Mouse (Mus musculus) spleen, adult 12 weeks (tissue): ENCODE measurements around the gene Zmynd8.
A peak's percentile ranks its signal among the peaks of the same experiment; 100 is the strongest.

Source experiments
- DNase-seq: peaks from one replicate; pipeline ENCODE4 v3.0.0; 2022; ENCODE audit warnings: low spot score

The Zmynd8 gene

DNA sequence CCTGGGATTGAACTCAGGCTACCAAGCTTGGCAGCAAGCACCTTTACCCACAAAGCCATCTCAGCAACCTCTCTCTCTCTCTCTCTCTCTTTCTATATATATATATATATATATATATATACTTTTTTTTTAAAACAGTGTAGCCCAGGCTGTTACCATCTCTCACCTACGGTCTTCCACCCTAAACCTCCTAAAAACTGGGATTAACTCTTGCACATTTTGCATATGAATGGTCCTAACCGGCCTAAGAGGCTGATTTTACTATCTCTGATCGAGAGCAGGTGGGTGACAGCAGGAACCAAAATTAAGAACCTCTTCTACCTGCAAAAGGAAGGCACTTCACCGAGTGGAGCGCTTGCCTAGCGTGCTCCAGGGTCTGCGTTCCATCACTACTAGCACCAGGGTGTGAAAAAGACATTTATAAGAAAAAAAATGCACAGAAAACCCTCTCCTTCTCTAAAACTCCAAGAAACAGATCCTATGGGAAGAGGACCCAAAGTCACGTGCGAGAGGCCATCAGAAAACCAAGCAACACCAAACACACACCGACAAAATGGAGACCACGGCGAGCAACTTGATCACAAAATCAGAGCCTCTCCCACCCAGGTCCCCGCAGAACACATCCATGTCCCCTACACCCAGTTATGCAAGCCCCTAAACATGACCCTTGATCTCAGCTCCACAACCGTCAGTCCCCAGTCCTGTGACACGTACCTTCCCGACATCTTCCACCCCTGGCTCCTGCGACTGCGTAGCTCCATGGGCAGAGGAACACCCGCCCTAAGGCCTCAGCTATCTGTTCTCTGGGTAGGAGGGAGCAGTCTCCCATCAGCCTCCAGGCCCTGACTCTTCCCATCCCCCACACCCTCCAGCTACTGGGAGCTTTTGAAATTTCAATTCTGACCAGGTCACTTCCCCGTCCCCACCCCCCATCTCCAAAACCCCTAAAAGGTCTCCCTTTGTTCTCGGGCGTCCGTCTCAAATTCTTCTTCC is at the start of gene Zmynd8:
Gene Zmynd8 (minus strand): TSS at position 815 of the 993 bp plus-strand sequence.
- DNase-seq: no peak

DNA sequence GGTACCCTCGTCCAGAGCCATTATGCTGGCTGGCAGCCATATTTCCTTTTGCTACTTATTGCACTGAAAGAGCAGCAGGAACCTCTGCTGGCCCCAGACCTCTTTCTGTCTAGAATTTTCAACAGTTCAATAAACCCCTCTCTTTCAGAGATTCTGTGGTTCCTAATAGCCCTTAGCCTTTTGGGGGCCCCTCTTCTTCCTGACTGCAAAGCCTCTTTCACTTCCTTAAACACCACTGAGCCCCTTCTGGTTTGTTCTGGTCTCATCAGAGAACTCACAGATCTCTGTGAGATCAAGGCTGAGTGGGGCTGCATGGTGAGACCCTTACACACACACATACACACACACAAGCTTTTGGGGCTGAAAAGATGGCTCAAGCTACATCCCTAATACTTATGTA is 49.2 kb upstream of the Zmynd8 start:
- no peak for DNase-seq

DNA sequence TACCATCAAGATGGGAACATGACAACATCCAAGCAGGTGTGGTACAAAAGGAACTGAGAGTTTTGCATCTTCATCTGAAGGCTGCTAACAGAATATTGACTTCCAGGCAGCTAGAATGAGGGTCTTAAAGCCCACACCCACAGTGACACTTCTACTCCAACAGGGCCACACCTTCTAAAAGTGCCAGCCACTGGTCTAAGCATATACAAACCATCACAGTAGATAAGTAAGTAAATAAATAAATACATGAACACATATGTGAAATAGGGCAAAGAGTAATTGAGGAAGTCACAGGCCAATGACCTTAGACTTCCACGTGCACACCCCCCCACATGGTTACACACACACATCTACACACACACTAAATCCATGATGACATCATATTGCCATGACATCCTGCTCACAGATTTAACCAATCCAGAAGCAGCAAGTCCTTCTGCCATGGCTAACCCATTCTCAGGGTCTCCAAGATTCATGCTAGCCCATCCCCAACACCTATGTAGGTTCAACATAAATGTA is 47.3 kb upstream of the Zmynd8 start:
- no peak for DNase-seq

DNA sequence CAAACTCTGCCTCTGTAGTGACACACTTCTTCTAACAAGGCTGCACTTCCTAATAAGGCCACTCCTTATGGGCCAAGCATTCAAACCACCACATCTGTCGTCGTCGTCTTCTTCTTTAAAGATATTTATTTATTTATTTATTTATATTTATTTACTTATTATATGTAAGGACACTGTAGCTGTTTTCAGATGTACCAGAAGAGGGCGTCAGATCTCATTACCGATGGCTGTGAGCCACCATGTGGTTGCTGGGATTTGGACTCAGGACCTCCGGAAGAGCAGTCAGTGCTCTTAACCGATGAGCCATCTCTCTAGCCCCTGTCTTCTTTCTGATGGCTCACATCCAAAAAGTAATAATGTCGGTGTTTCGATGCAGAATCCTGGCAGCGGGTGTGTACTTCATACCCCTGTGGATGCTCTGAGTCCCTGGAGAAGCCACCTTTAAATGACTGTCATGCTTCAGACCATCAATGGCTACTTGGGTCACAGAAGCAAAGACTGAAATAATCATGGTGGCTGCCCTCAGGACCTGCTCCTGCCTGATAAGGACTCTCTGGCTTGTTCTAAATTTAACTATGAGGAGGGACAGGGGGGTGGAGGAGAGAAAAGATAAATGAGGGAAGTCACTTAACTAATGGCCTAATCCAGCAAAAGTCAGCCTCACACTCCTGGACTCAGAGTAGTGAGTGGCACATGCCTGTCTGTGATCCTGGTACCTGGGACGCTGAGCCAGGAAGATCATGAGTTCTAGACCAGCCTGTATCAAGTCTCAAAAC is 45.9 kb upstream of the Zmynd8 start:
- no peak for DNase-seq

DNA sequence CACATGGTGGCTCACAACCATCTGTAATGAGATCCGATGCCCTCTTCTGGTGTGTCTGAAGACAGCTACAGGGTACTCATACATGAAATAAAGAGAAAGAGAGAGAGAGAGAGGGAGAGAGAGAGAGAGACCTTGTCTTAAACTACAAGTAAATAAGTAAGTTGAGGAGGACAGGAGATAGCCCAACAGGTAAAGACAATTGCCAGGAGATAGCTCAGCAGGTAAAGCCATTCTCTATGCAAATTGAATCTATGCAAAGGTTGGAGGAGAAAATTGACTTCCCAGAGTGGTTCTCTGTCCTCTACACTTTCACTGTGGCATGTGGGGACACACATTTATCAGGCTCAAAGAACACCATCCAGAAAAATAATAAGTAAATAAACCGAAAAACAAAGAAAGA is 44.3 kb upstream of the Zmynd8 start:
- DNase-seq: no peak

DNA sequence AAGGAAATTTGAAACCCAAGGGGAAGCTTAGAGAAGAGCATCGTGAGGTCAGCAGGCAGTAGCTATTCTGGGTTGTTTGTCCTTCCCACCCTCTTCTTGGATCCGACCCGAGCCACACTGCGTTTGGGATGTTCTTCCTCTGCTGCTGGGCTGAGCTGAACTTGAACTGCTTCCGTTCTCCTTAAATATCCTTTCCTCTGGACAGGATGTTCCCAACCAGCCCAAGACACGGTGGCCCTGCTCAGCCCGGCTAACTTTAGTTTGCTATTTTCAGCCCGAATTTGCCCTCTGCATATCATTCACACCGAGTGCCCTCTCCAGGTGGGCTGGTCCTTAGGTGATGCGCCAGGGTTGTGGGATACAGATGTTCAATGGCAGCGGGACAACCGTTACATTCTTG is 37.3 kb upstream of the Zmynd8 start:
- no peak for DNase-seq

DNA sequence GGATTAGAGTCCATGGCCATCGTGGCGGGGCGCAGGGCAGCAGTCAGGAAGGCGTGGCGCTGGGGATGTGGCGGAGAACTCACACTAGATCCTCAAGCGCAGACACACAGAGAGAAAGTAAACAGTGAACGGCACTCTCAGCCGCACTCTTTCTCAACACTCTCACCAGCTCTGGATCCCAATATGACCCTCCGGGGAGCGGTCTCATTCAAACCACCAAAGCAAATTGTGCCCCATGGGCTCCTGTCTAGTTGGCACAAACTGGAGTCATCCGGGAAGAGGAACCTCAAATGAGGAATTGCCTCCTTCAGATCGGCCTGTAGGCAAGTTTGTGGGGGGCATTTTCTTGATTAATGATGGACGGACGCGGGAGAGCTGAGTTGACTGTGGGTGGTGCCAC is 28.9 kb upstream of the Zmynd8 start:
- DNase-seq: no peak

DNA sequence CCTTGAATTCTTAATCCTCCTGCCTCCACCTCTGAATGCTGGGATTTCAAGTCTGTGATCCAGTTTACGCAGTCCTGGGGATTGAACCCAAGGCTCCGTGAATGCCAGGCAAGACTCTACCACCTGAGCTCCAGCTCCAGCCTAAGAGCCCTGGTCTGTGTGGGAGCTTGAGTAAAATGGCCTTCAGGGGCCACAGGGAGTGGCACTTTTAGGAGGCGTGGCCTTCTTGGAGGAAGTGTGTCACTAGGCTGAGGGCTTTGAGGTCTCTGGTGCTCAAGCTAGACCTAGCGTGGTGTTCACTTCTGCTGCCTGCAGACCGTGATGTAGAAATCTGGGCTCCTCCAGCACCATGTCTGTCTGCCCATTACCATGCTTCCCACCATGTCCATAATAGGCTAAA is 27.4 kb upstream of the Zmynd8 start:
- no peak for DNase-seq

DNA sequence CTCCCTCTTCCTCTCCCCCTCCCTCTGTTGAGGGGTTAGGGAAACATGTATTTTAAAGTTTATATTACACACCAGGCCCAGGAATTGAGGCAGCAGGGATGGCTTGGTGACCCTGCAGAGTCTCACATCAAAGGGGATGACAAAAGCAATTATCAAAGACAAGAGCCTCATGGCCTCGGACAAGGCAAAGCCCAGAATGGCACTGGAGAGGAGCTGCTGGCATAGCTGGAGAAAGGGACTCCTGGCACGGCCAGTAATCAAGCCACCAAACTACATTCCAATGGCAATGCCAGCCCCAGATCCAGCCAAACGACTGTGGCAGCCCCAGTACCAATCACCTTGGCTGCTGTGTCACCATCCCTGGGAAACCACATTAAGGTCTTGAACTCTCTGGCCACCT is 26.3 kb upstream of the Zmynd8 start:
- DNase-seq: no peak

DNA sequence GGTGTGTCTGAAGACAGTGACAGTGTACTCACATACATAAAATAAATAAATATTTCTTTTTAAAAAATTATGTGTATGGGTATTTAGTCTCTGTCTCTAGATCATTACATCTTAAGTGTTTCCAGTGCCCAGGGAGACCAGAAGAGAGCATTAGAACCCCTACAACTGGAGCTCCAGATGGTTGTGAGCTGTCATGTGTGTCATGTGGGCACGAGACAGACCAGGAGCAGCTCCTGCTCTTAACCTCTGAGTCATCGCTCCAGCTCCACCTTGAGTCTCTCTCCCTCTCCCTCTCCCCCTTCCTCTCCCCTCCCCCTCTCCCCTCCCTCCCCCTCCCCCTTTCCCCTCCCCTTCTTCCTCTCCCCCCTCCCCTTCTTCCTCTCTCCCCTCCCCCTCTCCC is 25.9 kb upstream of the Zmynd8 start:
- no peak for DNase-seq

DNA sequence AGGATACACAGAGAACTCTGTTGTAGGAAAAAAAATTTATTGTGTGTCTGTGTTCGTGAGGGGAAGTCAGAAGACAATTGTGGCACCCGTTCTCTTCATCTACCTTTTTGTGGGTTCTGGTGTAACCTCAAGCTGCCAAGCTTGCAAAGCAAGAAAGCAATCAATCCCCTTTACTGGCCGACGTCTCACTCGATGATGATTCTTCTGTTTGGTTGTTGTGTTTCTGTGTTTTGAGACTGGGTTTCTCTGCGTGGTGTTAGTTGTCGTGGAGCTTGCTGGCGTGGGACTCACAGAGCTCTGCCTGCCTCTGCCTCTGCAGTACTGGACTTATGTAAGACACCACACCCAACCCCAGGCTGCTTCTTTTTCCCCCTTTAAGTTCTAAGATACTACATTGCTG is 24.9 kb upstream of the Zmynd8 start:
- no peak for DNase-seq

DNA sequence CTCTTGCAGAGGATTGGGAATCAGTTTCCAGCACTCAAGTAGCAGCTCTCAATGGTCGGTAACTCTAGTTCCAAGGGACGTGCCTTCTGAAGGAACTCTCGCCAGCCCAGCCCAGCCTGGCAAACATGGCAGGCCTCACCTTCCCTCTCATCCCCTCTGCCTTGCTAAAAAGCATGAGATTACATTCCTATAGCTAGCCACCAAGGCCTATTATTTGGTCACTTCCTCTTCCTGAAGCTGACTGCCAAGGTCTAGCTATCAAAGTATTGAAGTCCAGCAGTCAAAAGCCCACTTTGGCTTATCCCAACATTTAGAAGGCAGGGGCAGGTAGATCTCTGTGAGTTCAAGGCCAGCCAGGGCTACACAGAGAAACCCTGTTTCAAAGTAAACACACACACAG is 24.2 kb upstream of the Zmynd8 start:
- no peak for DNase-seq

DNA sequence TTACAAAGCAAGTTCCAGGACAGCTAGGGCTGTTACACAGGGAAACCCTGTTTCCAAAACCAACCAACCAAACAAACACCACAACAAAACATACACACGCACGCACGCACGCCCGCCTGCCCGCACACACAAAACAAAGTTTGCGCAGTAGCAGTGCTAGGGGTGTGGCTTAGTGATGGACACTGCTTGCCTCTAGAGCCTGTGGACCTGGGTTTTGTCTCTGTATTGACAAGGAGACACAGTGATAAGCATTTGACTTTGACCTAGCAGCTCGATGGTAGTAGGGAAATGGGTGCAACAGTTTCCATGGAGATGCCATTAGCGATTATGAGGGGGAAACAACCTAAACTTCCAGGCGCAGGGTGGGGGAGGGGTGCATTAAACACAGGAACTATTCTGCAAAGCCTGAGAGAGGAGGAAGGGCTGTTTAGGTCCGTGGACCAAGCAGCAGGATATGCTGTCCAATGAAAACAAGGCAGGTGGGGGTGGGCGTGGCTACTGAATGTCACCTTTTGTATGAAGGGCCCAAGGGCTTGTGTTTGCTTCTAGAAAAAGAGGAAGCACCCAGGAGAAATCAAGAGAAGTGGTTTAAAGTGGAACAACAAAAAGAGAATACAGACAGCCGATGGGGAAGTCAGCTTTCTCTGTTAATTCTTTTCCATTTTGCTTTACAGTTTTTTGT is 23.4 kb upstream of the Zmynd8 start:
- peak; percentile 41 for DNase-seq

DNA sequence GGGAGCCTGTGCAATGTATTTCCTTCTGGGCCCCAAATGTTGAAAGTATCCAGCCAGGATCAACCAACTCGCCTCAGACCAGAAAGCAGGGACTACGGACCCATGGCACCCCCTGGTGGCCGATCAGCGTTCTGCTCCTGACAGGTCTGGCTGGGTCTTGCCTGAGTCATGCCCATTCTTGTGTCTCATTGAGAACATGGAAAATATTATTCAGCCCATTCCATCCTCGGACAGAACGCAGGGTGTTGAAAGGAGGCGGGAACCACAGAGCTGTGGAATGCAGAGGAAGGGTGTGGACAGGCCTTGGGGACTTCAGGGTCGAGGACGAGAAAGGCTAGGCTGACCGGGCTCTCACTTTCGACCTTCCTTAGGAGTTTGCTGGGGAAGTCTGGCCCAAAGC is 15.5 kb upstream of the Zmynd8 start:
- DNase-seq: peak; percentile 73

DNA sequence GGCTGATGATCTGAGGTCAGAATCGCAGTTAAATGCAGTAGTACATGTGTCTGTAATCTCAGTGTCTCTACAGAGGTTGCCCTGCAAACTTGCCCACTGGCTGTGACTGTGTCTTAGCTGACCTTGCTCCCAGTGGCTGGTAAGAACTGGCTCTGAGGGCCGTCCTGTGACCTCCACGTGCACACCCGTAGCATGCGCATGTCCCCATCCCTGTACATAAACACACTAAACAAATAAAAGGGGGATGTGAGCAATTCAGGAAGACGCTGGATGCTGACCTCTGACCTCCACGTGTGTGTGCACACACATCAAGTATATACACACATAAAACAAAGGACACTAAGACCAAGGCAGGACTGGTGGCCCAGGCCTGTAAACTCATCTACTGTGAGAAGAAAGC is 14.3 kb upstream of the Zmynd8 start:
- no peak for DNase-seq

DNA sequence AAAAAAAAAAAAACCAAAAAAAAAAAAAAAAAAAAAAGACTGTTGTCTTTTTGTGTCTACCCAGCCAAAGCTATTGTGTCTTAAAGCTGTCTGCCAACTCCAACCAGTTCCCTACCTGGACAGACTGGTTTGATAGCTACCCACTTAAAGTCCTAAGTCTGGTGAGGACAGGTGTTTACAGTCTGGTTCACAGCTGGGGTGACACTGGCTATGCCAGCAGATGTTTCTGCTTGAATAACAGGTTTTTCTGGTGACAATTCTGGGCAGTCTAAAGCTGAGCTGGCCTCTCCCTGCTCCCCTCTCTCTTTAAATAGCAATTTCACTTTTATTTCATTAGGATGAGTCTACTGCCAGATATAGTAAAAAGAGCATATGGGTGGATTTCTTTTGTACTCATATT is 10.9 kb upstream of the Zmynd8 start:
- no peak for DNase-seq

DNA sequence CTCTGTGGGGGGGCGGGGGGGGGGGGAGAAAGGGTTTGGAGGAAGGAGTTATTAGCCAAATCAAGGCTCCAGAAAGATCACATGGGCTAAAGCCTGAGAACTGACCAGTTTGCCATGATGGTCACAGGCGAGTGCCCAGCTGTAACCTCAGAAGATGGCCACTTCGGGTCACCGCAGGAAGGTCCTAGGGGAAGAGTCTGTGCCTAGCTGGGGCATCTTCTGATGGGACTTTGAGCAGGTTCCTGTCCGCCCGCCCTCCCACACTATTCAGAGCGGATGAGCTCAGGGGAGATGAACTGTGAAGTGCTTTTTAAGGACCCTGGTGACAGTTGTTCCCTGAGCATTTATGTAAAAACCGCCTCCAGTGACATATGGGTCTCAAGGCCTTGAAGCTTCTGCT is 8.4 kb upstream of the Zmynd8 start:
- no peak for DNase-seq

DNA sequence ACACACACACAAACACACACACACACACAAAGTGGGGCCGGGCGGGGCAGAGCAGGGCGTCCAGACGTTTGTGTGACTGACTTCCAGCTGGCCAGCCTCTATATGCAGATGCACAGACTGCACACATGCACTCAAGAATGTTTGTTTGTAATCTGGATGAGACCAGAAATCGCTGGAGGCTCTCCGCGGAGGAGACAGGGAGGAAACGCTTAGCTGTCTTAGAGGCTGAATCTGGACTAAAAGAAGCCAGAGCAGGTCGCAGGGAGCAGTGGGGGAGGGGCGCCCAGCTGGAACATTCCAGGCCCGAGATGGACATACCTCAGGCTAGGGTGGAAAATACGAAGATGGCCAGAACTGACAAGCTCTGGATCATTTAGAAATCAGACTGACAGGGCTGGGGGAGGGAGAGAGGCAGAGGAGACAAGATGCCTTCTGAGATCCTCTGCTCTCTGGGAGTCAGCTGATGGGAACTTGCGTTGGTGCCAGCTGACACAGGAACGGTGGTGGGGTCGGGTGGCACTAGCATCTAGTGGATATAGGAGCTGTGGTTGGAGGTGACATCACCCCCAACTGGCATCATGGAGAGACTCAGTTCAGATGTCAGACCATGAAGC is 7.6 kb upstream of the Zmynd8 start:
- no peak for DNase-seq

DNA sequence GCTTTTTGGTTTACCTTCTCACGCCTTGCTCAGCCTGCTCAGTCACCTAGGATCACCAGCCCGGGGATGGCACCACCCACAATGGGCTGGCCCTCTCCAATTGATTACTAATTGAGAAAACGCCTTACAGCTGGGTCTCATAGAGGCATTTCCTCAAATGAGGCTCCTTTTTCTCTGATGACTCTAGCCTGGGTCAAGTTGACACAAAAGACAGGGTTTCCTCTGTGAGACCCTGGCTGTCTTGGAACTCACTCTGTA is 2.2 kb upstream of the Zmynd8 start:
- no peak for DNase-seq

DNA sequence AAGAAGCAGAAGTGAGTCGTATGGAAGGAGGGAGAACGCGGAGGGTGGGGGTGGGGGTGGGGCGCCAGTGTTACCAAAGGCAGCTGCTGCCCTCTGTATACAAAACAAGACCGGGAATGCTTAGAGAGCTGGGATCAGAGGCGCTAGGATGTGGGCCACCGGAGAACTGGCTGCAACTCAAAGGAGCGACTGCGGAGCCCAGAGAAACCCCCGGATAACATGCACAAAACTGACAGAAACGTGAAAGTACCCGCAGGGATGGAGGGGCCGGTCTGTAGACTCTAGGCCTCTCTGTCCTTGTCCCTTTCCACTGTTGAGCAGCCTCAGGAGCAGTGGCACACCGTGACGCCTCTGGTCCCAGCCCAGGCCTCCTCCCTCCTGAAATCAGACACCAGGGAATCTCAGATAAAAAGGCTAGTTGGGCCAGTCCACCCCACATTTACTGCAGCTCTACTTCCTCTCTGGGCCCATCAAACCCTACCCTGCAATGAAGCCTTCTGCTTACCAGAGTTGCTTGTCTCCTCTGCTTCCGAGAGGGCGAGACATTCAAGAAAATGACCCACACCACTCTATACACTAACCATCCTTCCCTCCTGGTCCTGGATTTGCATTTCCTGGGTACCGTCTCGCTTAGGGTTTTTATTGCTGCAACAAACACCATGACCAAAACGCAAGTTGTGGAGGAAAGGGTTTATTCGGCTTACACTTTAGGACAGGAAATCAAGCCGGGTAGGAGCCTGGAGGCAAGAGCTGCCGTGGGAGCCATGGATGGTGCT is 1.7 kb upstream of the Zmynd8 start:
- no peak for DNase-seq

DNA sequence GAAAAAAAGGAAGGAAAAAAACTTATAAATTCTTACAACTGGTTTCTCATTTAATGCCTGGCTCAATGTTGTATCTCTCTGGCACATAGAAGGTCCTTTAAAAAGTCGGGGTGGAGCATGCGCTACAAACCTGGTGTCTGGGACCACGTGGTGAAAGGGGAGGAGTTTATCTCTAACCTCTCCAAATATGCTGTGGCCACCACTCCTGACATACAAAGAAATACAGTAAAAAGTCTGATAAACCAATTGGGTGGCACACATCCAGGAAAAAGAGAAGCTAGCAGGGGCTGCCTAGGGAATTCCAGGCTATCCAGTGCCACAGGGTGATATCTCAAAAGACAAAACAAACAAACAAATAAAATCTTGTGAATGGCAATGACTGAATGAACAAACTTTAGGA is 1.1 kb upstream of the Zmynd8 start:
- DNase-seq: no peak

DNA sequence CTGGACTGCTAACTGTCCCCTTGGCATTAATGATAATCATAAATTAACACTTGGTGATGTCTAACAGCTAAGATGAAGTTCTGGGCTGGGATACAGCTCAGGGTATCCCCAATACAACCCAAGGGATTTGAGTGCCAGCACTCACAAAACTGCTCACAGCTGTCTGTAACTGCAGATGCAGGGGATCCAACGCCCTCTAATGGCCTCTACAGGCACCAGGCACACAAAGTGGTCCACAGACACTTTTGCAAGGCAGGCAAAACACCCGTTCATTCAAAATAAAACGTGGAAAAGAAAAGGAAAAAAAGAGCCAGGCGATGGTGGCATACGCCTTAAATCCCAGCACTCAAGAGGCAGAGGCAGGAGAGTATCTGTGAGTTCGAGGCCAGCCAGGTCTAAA is 658 bp upstream of the Zmynd8 start:
- no peak for DNase-seq
